Mouse (Mus musculus): ENCODE data around the gene Col25a1.

Gene Col25a1

GRCm38 (mm10) chr3:130387156-130387555 lies 255.9 kb downstream of the Col25a1 start:
- DNase-seq: no peak

- no peak for DNase-seq
These were observed 258.1 kb downstream of the Col25a1 start for GRCm38 (mm10) chr3:130389261-130389975.

GRCm38 (mm10) chr3:130396636-130397035 lies 265.3 kb downstream of the Col25a1 start:
- DNase-seq: no peak

GRCm38 (mm10) chr3:130400716-130401559 lies 269.6 kb downstream of the Col25a1 start:
- DNase-seq: peak; percentile 28

GRCm38 (mm10) chr3:130401560-130401852 lies 270.2 kb downstream of the Col25a1 start:
- no peak for DNase-seq

GRCm38 (mm10) chr3:130404525-130405409 lies 273.5 kb downstream of the Col25a1 start:
- no peak for DNase-seq

- DNase-seq: no peak
These were observed 275.9 kb downstream of the Col25a1 start for GRCm38 (mm10) chr3:130407201-130407600.

GRCm38 (mm10) chr3:130413239-130413638 lies 281.9 kb downstream of the Col25a1 start:
- no peak for DNase-seq

- no peak for DNase-seq
These were observed 287.6 kb downstream of the Col25a1 start for GRCm38 (mm10) chr3:130418951-130419350.

GRCm38 (mm10) chr3:130428796-130429195 lies 297.5 kb downstream of the Col25a1 start:
- DNase-seq: no peak

GRCm38 (mm10) chr3:130430052-130430451 lies 298.8 kb downstream of the Col25a1 start:
- no peak for DNase-seq

- no peak for DNase-seq
These were observed 301.5 kb downstream of the Col25a1 start for GRCm38 (mm10) chr3:130432818-130433217.

- DNase-seq: no peak
These were observed 305.7 kb downstream of the Col25a1 start for GRCm38 (mm10) chr3:130436956-130437355.

GRCm38 (mm10) chr3:130439767-130440166 lies 308.5 kb downstream of the Col25a1 start:
- no peak for DNase-seq

GRCm38 (mm10) chr3:130440689-130441088 lies 309.4 kb downstream of the Col25a1 start:
- DNase-seq: no peak

- no peak for DNase-seq
These were observed 312.7 kb downstream of the Col25a1 start for GRCm38 (mm10) chr3:130443842-130444627.

GRCm38 (mm10) chr3:130449864-130450263 lies 318.6 kb downstream of the Col25a1 start:
- no peak for DNase-seq

GRCm38 (mm10) chr3:130465371-130465770 lies 334.1 kb downstream of the Col25a1 start:
- DNase-seq: no peak

- DNase-seq: peak; percentile 6
These were observed 342.0 kb downstream of the Col25a1 start for GRCm38 (mm10) chr3:130473211-130473768.

GRCm38 (mm10) chr3:130473970-130474369 lies 342.7 kb downstream of the Col25a1 start:
- DNase-seq: no peak

GRCm38 (mm10) chr3:130482513-130482912 lies 351.2 kb downstream of the Col25a1 start:
- DNase-seq: no peak

GRCm38 (mm10) chr3:130488839-130489238 lies 357.5 kb downstream of the Col25a1 start:
- DNase-seq: no peak

All from lung, postnatal 14 days (tissue).